Mouse (Mus musculus) CD4-positive helper T cell, adult 2 months (primary cell): ENCODE data around the gene Prss56.
A peak's percentile ranks its signal among the peaks of the same experiment; 100 is the strongest.

Experiments used
- DNase-seq: peaks from one replicate; pipeline ENCODE4 v3.0.0-alpha.2; 2012; ENCODE audit warnings: low read depth, missing footprints, low spot score

Prss56 gene

DNA sequence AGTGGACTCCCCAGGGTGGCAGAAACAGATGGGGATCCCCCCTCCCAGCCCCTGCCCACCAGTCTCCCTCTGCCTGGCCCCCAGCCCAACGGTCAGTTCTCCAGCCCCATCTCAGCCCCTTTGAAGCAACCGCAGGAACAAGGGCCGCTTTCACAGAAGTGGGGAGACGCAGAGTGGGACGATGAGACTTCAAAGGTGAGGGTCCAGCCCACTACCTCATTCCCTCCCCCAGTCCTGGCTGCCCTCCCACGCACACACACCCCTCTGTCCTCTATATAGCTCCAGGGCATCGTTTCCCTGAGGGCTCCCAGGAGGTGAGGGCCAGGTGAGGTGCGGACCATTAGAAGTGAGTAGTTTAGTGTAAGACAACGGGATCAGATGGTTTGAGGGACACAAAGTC lies at the start of gene Prss56:
Gene Prss56 (plus strand): TSS at position 301 of the 400 bp plus-strand sequence.
- no peak for DNase-seq

DNA sequence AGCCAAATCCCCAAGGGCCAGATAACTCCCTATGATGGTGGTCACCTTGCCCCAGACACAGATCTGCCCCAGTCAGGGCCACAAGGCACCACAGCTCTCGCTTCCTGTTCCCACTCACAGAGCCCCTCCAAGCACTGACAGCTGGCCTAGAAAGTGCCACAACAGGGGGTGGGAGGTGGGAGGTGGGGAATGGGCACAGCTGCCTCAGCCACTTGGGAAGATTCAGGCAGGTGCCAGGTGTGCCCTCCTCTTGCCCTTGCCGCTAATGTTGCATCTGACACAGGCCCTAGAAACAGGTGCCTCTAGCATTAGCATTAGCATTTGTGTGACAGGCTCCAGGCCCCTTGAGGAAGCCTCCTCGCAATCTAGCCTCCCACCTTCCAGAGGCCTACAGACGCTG lies 41.6 kb upstream of the Prss56 start:
- no peak for DNase-seq

DNA sequence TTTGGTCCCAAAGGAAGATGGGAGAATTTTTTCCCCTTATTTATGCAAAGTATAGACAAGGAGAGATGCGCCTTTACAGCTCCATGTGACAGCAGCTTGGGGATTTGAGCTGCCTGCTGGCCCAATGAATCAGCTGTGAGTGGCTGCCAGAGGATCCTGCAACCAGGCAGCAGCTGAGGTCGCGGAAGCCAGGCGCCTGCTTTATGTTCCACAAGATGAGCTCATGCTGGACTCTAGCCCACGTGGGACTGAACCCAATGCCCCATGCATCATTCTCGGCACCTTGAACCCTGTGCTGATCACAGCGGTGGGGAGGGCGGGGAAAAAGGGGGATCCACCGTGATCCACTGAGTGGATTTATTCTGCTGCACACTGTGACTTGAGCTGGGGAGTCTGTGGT lies 40.7 kb upstream of the Prss56 start:
- DNase-seq, result no peak

DNA sequence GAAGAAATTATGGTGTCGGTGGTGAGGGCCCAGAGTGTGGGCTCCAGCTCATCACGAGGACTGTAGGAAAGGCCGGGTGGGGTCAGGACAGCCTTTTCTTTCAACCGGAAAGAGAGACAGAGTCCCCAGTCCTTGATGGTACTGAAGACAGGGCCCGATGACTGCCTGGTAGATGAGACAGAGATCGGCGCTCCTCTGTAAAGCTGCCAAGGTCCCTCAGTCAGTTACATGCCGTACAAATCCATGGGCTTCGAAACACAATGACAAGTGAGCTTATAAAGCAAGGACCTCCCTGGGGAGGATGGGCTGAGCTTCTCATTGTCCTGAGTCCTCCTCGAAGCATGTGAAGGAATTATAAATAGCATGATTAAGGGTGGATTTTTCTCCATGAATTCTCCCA lies 40.0 kb upstream of the Prss56 start:
- DNase-seq, result no peak

DNA sequence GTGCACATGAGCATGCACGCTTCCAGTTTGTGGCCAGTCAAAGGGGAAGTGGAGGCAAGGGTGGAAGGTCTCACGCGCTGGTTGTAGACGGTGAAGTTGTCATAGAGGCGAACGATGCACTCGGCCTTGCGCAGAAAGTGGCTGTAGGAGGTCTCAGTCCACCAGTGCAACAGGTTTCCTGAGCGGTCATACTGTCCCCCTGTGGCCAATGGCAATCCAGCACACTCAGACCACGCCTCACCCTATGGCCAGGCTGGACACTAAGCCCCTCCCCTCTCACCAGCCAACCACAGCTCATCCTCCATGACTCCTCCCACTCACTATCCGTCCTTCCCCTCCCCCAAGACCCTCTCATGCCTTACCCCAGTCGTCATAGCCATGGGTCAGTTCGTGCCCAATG lies 33.7 kb upstream of the Prss56 start:
- no peak for DNase-seq

DNA sequence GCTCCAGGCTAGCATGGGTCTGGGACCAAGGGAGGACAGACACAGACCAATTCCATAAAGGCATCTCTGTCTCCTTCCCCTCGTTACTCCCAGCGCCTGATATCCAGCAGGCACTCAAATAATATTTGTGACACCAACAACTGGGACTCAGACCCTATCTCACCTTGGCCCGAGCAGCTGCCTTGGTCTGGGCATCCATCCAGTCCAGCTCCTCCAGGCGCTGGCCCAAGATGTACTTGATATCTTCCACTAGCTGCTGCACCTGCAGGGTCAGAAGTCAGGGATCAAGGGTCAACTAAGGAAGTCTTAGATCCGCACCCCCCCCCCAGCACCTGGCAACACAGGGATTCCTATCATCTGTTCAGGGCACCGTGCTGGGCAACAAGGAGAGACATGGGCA lies 31.8 kb upstream of the Prss56 start:
- DNase-seq, result no peak

DNA sequence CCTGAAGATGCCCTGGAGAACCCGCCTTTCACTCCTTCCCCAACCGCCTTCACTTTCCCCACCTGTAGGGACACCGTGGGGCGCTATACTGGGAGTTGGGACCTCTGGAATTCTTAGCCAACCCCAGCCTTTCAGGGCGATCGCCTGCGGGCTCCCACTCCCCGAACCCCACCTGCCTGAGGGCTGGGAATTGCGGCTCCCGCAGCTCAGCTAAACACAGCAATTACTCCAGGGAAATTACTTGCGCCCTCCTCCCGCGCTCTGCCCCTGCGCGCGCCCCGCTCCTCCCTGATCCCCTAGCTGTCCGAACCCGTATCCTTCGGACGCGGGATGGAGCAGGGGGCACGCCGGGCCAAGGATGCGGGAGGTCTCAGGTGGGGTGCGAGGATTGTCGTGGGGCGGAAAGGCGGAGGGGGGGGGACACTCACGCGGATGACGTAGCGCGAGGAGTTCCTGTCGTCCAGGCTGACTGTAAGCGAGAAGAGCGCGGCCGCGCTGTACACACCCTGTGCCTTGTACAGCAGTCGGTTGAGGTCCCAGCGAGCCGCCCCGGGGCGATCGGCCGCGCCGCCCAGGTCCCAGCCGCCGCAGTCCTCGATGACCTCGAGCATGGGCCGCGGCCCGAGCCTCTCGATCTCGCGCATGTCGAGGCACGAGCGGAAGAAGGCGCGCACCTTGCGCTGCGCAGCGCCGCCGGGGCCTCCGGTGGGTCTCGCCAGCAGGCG lies 29.2 kb upstream of the Prss56 start:
- DNase-seq, result no peak

GRCm38 (mm10) chr1:87154501-87155120 lies 28.5 kb upstream of the Prss56 start:
- no peak for DNase-seq

GRCm38 (mm10) chr1:87155531-87156198 lies 27.4 kb upstream of the Prss56 start:
- no peak for DNase-seq

DNA sequence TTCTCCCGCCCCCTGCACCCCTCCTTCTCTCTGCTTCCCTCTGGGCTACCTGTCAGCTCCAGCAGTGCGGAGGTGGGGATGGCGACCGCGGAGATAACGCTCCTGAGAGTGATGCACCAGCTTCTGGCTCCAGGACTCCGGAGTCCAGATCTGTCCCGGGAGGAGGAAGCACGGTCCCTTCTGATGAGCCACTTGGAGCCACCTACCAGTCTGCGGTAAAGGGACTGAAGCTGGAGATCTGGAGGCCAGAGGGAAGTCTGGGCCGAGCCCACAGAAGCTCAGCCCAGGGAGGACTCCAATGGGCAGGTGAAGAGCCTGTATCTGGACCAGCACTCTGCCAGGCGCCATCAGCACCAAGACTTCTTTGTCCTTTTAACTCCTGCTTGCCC lies 26.9 kb upstream of the Prss56 start, which contains the start of gene Ecel1:
Gene Ecel1 (minus strand): TSS at position 323 of the 389 bp plus-strand sequence.
- DNase-seq, result no peak

DNA sequence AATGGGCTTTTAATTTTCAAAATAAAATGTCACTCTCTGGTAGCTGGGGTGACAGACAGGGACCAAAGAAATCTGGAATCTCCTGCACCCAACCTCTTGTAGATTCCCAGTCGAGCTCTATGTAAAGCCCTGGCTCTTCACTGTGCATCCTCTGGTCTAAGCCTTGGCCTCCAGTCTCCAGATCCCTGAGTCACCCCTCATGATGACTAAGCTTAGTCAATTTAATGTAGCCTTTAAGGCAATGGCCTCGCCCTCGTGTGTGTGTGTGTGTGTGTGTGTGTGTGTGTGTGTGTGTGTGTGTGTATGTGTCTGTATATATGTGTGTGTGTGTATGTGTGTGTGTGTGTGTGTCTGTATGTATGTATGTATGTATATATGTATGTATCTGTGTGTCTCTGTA lies 23.7 kb upstream of the Prss56 start:
- DNase-seq, result no peak

DNA sequence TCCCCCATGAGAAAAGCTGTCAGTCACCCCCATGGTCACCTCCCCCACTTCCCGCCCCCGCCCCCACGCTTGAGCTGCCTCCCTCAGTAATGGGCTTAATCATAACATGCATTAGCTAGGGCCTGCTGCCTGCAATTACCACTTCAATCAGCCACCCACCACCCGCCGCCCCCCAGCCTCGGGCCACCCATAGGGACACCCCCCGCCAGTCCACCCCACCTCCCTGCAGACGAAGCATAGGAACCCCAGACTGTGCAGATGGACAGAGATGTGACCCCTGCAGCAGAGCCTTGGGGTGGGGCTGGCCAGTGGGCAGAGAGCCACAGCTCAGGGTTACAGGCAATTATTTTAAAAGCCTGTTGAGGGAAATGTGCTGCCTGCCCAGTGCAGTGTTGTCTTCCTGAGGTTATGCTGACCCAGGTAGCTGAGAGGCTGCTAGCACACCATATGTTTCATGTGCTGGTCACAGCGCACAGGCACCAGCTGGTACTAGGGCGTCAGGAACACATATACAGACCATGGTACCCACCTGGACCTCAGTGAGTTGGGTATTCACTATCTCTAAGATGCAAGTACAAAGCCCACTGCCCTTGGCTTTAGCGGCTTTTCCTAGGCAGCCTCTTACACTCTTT lies 18.8 kb upstream of the Prss56 start:
- no peak for DNase-seq

GRCm38 (mm10) chr1:87164796-87165184 lies 18.3 kb upstream of the Prss56 start:
- no peak for DNase-seq

DNA sequence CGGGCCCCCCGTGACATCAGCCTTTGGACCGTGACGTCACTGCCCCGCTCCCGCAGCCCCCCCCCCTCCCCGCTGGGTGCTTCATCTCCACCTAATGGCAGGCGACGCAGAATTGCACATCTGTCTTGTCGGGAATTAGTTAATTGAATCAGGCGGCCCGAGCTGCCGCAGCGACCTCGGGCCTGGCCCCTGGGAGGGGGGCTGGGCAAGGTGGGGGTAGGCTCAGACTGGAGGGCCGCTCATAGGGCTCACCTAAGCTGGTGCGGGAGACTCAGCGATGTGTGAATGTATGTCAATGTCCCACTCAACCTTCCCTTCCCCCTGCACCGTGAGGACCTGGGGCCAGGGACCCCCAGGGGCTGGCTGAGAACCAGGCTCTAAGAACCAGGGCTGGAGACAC lies 12.7 kb upstream of the Prss56 start:
- DNase-seq, result no peak

GRCm38 (mm10) chr1:87171312-87171711 lies 11.8 kb upstream of the Prss56 start:
- no peak for DNase-seq

DNA sequence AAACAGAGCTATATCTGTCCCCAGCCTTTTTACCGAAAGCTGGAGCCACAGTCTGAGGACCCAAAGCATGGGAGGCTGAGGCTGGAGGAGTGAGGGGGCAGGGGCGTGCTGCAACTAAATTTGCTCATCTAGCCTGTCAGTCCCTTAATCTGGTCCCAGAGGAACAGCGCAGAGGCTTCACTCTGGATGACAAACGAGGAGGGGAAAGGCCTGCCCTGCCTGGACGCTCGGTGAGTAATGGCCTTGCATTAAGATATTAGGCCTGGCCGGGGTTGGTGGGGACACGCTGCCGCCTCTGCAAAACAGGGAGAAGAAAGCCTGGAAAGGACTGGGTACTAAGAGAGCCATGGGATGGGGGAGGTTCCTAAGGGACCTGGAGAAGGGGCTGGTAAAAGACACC lies 10.8 kb upstream of the Prss56 start:
- no peak for DNase-seq

GRCm38 (mm10) chr1:87174006-87174955 lies 8.8 kb upstream of the Prss56 start:
- DNase-seq, result peak; percentile 60

GRCm38 (mm10) chr1:87175852-87176292 lies 7.2 kb upstream of the Prss56 start:
- DNase-seq, result no peak

DNA sequence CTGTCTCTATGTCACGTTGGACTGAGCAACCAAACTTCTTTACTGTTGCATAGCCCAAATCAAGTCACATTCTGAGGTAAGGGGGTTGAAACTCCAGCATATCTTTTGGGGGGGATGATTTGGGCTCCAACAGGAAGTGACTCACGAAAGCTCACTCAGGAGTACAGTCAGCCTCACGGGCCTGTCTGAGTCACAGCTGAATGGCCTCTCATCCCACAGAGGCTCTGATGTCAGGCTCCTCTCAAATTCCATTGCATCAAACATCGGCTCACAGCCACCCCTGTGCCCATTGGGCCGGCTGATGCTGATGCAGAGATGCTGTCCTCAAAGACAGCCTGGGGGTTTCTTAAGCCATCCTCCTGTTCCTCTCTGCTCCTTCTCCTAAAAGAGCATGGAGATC lies 2.2 kb upstream of the Prss56 start:
- peak; percentile 61 for DNase-seq

GRCm38 (mm10) chr1:87183998-87184750 lies 1.1 kb downstream of the Prss56 start:
- DNase-seq, result peak; percentile 50
